Mouse (Mus musculus) cerebellum, adult 11 months (tissue): ENCODE measurements around the gene Dnajc11.

Experiments used
- DNase-seq: peaks from one replicate; pipeline ENCODE4 v3.0.0; 2022

Gene Dnajc11

GRCm38 (mm10) chr4:151986650-151987049 is 53.2 kb downstream of the Dnajc11 start:
- no peak for DNase-seq

- no peak for DNase-seq
Measured at GRCm38 (mm10) chr4:151988014-151988341, 54.5 kb downstream of the Dnajc11 start.

- DNase-seq: peak; percentile 75
Measured at GRCm38 (mm10) chr4:151988342-151989109, 55.0 kb downstream of the Dnajc11 start, which contains the start of gene Thap3. Gene Thap3 (minus strand): TSS chr4:151988997.

- DNase-seq: no peak
Measured at GRCm38 (mm10) chr4:151989110-151989488, 55.6 kb downstream of the Dnajc11 start.

- no peak for DNase-seq
Measured at GRCm38 (mm10) chr4:151992091-151992490, 58.6 kb downstream of the Dnajc11 start.

GRCm38 (mm10) chr4:151993035-151993434 is 59.5 kb downstream of the Dnajc11 start:
- no peak for DNase-seq

- peak; percentile 53 for DNase-seq
Measured at GRCm38 (mm10) chr4:151994228-151995171, 61.0 kb downstream of the Dnajc11 start.

GRCm38 (mm10) chr4:151995371-151996172 is 62.1 kb downstream of the Dnajc11 start:
- no peak for DNase-seq

GRCm38 (mm10) chr4:151996173-151996950 is 62.9 kb downstream of the Dnajc11 start, which contains the start of gene Phf13:
Gene Phf13 (minus strand): TSS chr4:151996258.
- peak; percentile 98 for DNase-seq

GRCm38 (mm10) chr4:151996951-151997222 is 63.4 kb downstream of the Dnajc11 start:
- DNase-seq: no peak

- no peak for DNase-seq
Measured at GRCm38 (mm10) chr4:151997701-151998100, 64.2 kb downstream of the Dnajc11 start.

- no peak for DNase-seq
Measured at GRCm38 (mm10) chr4:151999481-151999880, 66.0 kb downstream of the Dnajc11 start.

- no peak for DNase-seq
Measured at GRCm38 (mm10) chr4:152000906-152001305, 67.4 kb downstream of the Dnajc11 start.

GRCm38 (mm10) chr4:152001335-152001734 is 67.8 kb downstream of the Dnajc11 start:
- DNase-seq: no peak

- no peak for DNase-seq
Measured at GRCm38 (mm10) chr4:152002063-152002462, 68.6 kb downstream of the Dnajc11 start.

GRCm38 (mm10) chr4:152006137-152006536 is 72.6 kb downstream of the Dnajc11 start:
- no peak for DNase-seq

GRCm38 (mm10) chr4:152006812-152007211 is 73.3 kb downstream of the Dnajc11 start:
- no peak for DNase-seq

- no peak for DNase-seq
Measured at GRCm38 (mm10) chr4:152007481-152008147, 74.1 kb downstream of the Dnajc11 start.

GRCm38 (mm10) chr4:152008148-152008500 is 74.6 kb downstream of the Dnajc11 start:
- DNase-seq: no peak

GRCm38 (mm10) chr4:152008622-152009075 is 75.2 kb downstream of the Dnajc11 start, which contains the start of gene Klhl21:
Gene Klhl21 (plus strand): TSS chr4:152008803.
- peak; percentile 90 for DNase-seq
